Mouse (Mus musculus): ENCODE data around the gene Opa3.

GRCm38 (mm10) chr7:19210010-19210409, 18.1 kb upstream of the Opa3 start:
- TF ChIP-seq CEBPB (IDR thresholded peaks at IDR 0.05; ENCODE audit: low read depth) = no peak
- TF ChIP-seq MAX (IDR thresholded peaks at IDR 0.05) = no peak
- TF ChIP-seq CTCF (IDR thresholded peaks at IDR 0.05; ENCODE audit: control insufficient read depth, insufficient read depth, insufficient read length) = no peak
- no peak for TF ChIP-seq USF1 (IDR thresholded peaks at IDR 0.05; ENCODE audit: low read depth)
- TF ChIP-seq FOSL1 (IDR thresholded peaks at IDR 0.05; ENCODE audit: insufficient read depth, low read length, poor library complexity, severe bottlenecking) = no peak
